8 mouse cellular contexts compared by ENCODE assay signal in genomic region chr15:93398699-93399540, GRCm38 (mm10). TPM values are rescaled to one million over a fixed set of nuclear protein-coding genes. Genes with fewer than 3 reads are reported as not detected.
A peak's percentile ranks its signal among the peaks of the same experiment; 100 is the strongest.
DNase-seq lines count a peak whose midpoint lies in the region; ATAC-seq and TF ChIP-seq lines count a peak whose summit lies in the region.

No protein-coding gene starts in this region.

- peaks cover 11% of the 10 kb centered on the region for H3K4me1 ChIP-seq in thymus, adult 2 months (replicated peaks; ENCODE audit: control insufficient read depth, insufficient read depth, low read length)
- peaks cover 14% of the 10 kb centered on the region for H3K4me1 ChIP-seq in limb, embryonic 14.5 days (ENCODE audit: control insufficient read depth, insufficient read depth, low read length)

- TF ChIP-seq POLR2A in thymus, adult 2 months (IDR thresholded peaks at IDR 0.05; ENCODE audit: control insufficient read depth, extremely low read depth, insufficient read depth, low read length, poor library complexity) = no peak
- no peak for TF ChIP-seq POLR2A in limb, embryonic 14.5 days (IDR thresholded peaks at IDR 0.05; ENCODE audit: borderline replicate concordance, extremely low read depth, insufficient read depth, insufficient read length)

- TF ChIP-seq CTCF in thymus, adult 2 months (IDR thresholded peaks at IDR 0.05; ENCODE audit: borderline replicate concordance, control insufficient read depth, extremely low read depth, insufficient read depth, low read length, poor library complexity) = no peak

- H3K4me2 ChIP-seq in limb, embryonic 14.5 days (replicated peaks; ENCODE audit: low read depth, low read length, severe bottlenecking) = peak overlapping the region; percentile 79

- H3K27ac ChIP-seq in thymus, adult 2 months (ENCODE audit: control insufficient read depth, insufficient read depth, low read length) = 0 out of 2 replicates have a peak overlapping the region, but pooled peaks have one; percentile 20
- peak overlapping the region; percentile 78 for H3K27ac ChIP-seq in limb, embryonic 14.5 days (replicated peaks; ENCODE audit: low read depth, low read length)

- DNase-seq in adrenal gland, postnatal 10 days = peak; percentile 18
- no peak for DNase-seq in adrenal gland, postnatal 25 days
- no peak for DNase-seq in thymus, adult 2 months
- DNase-seq in thymus, postnatal 10 days (ENCODE audit: low spot score in 2 of 2) = no peak
- DNase-seq in limb, embryonic 14.5 days (ENCODE audit: low spot score) = no peak
- peak; percentile 19 for DNase-seq in naive thymus-derived CD4-positive, alpha-beta T cell, adult 2 months (ENCODE audit: low read depth)
- DNase-seq in c-Kit-positive CD71-positive TER-119-positive erythroid progenitor cells, embryonic 14.5 days (ENCODE audit: low spot score) = no peak

- H3K27me3 ChIP-seq in thymus, adult 2 months (ENCODE audit: control insufficient read depth, insufficient read depth, low read length) = no peaks in the 10 kb centered on the region
- no peaks in the 10 kb centered on the region for H3K27me3 ChIP-seq in limb, embryonic 14.5 days (ENCODE audit: control insufficient read depth, insufficient read depth, low read length)

- ATAC-seq in granulocyte monocyte progenitor cell, adult 5-6 weeks (replicated peaks; ENCODE audit: poor library complexity, severe bottlenecking) = peak; percentile 12
- no peak; the same call in 1 of the 2 replicates for ATAC-seq in limb, embryonic 14.5 days (ENCODE audit: low FRiP score, low read depth)

- H3K4me3 ChIP-seq in thymus, adult 2 months (ENCODE audit: control insufficient read depth, insufficient read depth, low read length) = peak overlapping the region; percentile 74
- H3K4me3 ChIP-seq in limb, embryonic 14.5 days (replicated peaks; ENCODE audit: low read length) = peak overlapping the region; percentile 97

- H3K36me3 ChIP-seq in thymus, adult 2 months (ENCODE audit: control insufficient read depth, insufficient read depth, low read length) = no peaks in the 10 kb centered on the region; the same call in 1 of the 2 replicates
- H3K36me3 ChIP-seq in limb, embryonic 14.5 days (ENCODE audit: control insufficient read depth, insufficient read depth, low read length) = peaks cover 16% of the 10 kb centered on the region

- 20% methylated on average over 36 of the region's 36 CpGs for WGBS in thymus, adult 2 months
- 2% methylated on average over 36 of the region's 36 CpGs for WGBS in limb, embryonic 14.5 days

- H3K9ac ChIP-seq in limb, embryonic 14.5 days (ENCODE audit: low read depth, low read length, severe bottlenecking) = peak overlapping the region; percentile 97

- no peaks in the 10 kb centered on the region for H3K9me3 ChIP-seq in limb, embryonic 14.5 days (ENCODE audit: control insufficient read depth, low read length)

RNA-seq across cellular contexts. Expression of gene Pphln1, which starts 0.8 kb away (rescaled TPM):
- 10 to 100 TPM; 30.8 to 32.9 TPM for total RNA-seq in adrenal gland, postnatal 10 days (2021)
- total RNA-seq in adrenal gland, postnatal 25 days (2021) = 39.0 and 41.3 TPM in 2 replicates
- 14.5 and 16.5 TPM in 2 replicates for polyA plus RNA-seq in thymus, adult 2 months (2012; rRNA removed)
- 64.9 and 67.8 TPM in 2 replicates for total RNA-seq in granulocyte monocyte progenitor cell, adult 5-6 weeks (2014; fragmentation: Nextera tagmentation)
- 49.6 and 54.8 TPM in 2 replicates for total RNA-seq in granulocyte monocyte progenitor cell, adult 5-6 weeks (2017)
- polyA plus RNA-seq in limb, embryonic 14.5 days (2012; rRNA removed) = 28.9 and 32.5 TPM in 2 replicates
- polyA plus RNA-seq in limb, embryonic 14.5 days (2014; fragmentation: Nextera tagmentation; extraction: Ambion mirVana) = 20.6 and 26.1 TPM in 2 replicates

RNA-seq across cellular contexts. Expression of gene Zcrb1, which starts 0.8 kb away (rescaled TPM):
- total RNA-seq in adrenal gland, postnatal 10 days (2021) = 10 to 100 TPM; 77.2 to 86.6 TPM
- 86.4 and 112 TPM in 2 replicates for total RNA-seq in adrenal gland, postnatal 25 days (2021)
- polyA plus RNA-seq in thymus, adult 2 months (2012; rRNA removed) = 25.5 TPM in 2 replicates
- 107 and 146 TPM in 2 replicates for total RNA-seq in granulocyte monocyte progenitor cell, adult 5-6 weeks (2014; fragmentation: Nextera tagmentation)
- total RNA-seq in granulocyte monocyte progenitor cell, adult 5-6 weeks (2017) = 56.0 and 80.4 TPM in 2 replicates
- 76.4 and 119 TPM in 2 replicates for polyA plus RNA-seq in limb, embryonic 14.5 days (2012; rRNA removed)
- 118 and 123 TPM in 2 replicates for polyA plus RNA-seq in limb, embryonic 14.5 days (2014; fragmentation: Nextera tagmentation; extraction: Ambion mirVana)

Comparison
In these comparisons a context has a peak if more than half of its experiments do, and no peak if none do; other contexts are left out.
1. DNase-seq: peak in adrenal gland, postnatal 10 days (single experiment) and naive thymus-derived CD4-positive, alpha-beta T cell, adult 2 months (single experiment); none in adrenal gland, postnatal 25 days (single experiment), thymus, adult 2 months (single experiment), thymus, postnatal 10 days (0 of 2), limb, embryonic 14.5 days (single experiment) and c-Kit-positive CD71-positive TER-119-positive erythroid progenitor cells, embryonic 14.5 days (single experiment).